Mouse (Mus musculus): ENCODE measurements at regions not wholly inside any gene's neighbourhood (a gene's known extent, or its start where the extent isn't known, plus 50 kb on each side); places are given as distances from the start of the nearest gene placed in this dataset.

- no peak for DNase-seq (ENCODE audit: low spot score)
Measured at GRCm38 (mm10) chr14:55406146-55406545, 72.4 kb upstream of the Dhrs4 start.

All from testis, postnatal 10 days (tissue).